Mouse (Mus musculus): ENCODE measurements around the gene Ccdc186.

DNA sequence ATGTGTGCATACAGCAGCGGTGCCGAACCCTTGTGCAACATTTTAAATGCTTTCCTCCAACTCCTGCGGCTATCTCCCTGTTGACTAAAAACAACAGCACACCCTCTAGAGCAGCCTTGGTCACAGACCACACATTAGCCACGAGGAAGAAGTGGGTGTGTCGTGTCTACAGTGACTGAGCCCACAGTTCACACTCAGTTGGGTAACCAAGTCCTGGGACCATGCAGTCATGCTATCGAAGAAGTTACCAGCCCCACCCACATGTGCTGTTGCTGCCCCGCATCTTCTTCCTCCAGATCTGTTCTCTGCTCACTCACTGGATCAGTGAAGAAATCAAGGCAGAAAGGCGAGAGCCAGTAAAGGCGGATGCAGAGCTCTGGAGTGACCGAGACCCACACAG is 65.6 kb downstream of the Ccdc186 start:
- no peak for TF ChIP-seq CTCF (conservative IDR thresholded peaks at IDR 0.05 in 1 of 2, IDR thresholded peaks at IDR 0.05 in 1 of 2; ENCODE audit: low read depth in 2 of 2, low read length in 2 of 2)
- TF ChIP-seq EP300 (IDR thresholded peaks at IDR 0.05; ENCODE audit: low read length) = no peak
- TF ChIP-seq E2F4 (IDR thresholded peaks at IDR 0.05; ENCODE audit: insufficient replicate concordance, low read depth, low read length) = no peak
- TF ChIP-seq TCF12 (IDR thresholded peaks at IDR 0.05; ENCODE audit: low read depth, low read length) = no peak
- no peak for TF ChIP-seq BHLHE40 (IDR thresholded peaks at IDR 0.05; ENCODE audit: low read depth, low read length)
- no peak for TF ChIP-seq RCOR1 (conservative IDR thresholded peaks at IDR 0.05; ENCODE audit: low read depth, low read length)
- no peak for TF ChIP-seq CHD2 (IDR thresholded peaks at IDR 0.05; ENCODE audit: low read length)
- no peak for TF ChIP-seq ZKSCAN1 (IDR thresholded peaks at IDR 0.05; ENCODE audit: borderline replicate concordance, low read depth, low read length)
- no peak for TF ChIP-seq PAX5 (IDR thresholded peaks at IDR 0.05; ENCODE audit: low read length)

All from CH12.LX (cell line).